Mouse (Mus musculus) yolk sac, embryonic 10.5 days (tissue): ENCODE data around the gene Vars2.

Experiments
- DNase-seq: peaks from one replicate; pipeline ENCODE4 v3.0.0-alpha.2; 2017; ENCODE audit warnings: low spot score

The Vars2 gene

GRCm38 (mm10) chr17:35693906-35694305 lies 26.5 kb upstream of the Vars2 start:
- no peak for DNase-seq

- no peak for DNase-seq
Measured at GRCm38 (mm10) chr17:35692368-35692767, 25.0 kb upstream of the Vars2 start.

- no peak for DNase-seq
Measured at GRCm38 (mm10) chr17:35691811-35692210, 24.4 kb upstream of the Vars2 start.

GRCm38 (mm10) chr17:35689936-35690645 lies 22.7 kb upstream of the Vars2 start:
- no peak for DNase-seq

- no peak for DNase-seq
Measured at GRCm38 (mm10) chr17:35688347-35689175, 21.2 kb upstream of the Vars2 start.

GRCm38 (mm10) chr17:35685061-35685460 lies 17.7 kb upstream of the Vars2 start:
- DNase-seq: no peak

GRCm38 (mm10) chr17:35681986-35682385 lies 14.6 kb upstream of the Vars2 start:
- DNase-seq: no peak

GRCm38 (mm10) chr17:35680591-35680990 lies 13.2 kb upstream of the Vars2 start:
- no peak for DNase-seq

- peak; percentile 91 for DNase-seq
Measured at GRCm38 (mm10) chr17:35673416-35674035, 6.1 kb upstream of the Vars2 start, which contains the start of gene Gtf2h4. TSS of gene Gtf2h4 (minus strand) at chr17:35673739.

GRCm38 (mm10) chr17:35672527-35672926 lies 5.1 kb upstream of the Vars2 start:
- no peak for DNase-seq

GRCm38 (mm10) chr17:35671846-35672245 lies 4.5 kb upstream of the Vars2 start:
- no peak for DNase-seq

- no peak for DNase-seq
Measured at GRCm38 (mm10) chr17:35669731-35670130, 2.3 kb upstream of the Vars2 start.

GRCm38 (mm10) chr17:35666851-35667256 lies 538 bp downstream of the Vars2 start:
- no peak for DNase-seq

- no peak for DNase-seq
Measured at GRCm38 (mm10) chr17:35665957-35666515, 1.4 kb downstream of the Vars2 start.

- no peak for DNase-seq
Measured at GRCm38 (mm10) chr17:35653086-35653485, 14.3 kb downstream of the Vars2 start.

- DNase-seq: peak; percentile 25
Measured at GRCm38 (mm10) chr17:35649429-35649828, 18.0 kb downstream of the Vars2 start.

GRCm38 (mm10) chr17:35643609-35644236 lies 23.7 kb downstream of the Vars2 start, which contains the start of gene Mucl3:
TSS of gene Mucl3 (minus strand) at chr17:35643695.
- no peak for DNase-seq

GRCm38 (mm10) chr17:35639352-35639751 lies 28.0 kb downstream of the Vars2 start:
- no peak for DNase-seq

- peak; percentile 76 for DNase-seq
Measured at GRCm38 (mm10) chr17:35638475-35639190, 28.8 kb downstream of the Vars2 start.

- no peak for DNase-seq
Measured at GRCm38 (mm10) chr17:35636363-35636762, 31.0 kb downstream of the Vars2 start.

GRCm38 (mm10) chr17:35635699-35636111 lies 31.7 kb downstream of the Vars2 start:
- peak; percentile 55 for DNase-seq
